Mouse (Mus musculus) C2C12 (cell line): ENCODE measurements around the gene Cxcl17. TPM values are rescaled to one million over a fixed set of nuclear protein-coding genes. Genes with fewer than 3 reads are reported as not detected.
A peak's percentile ranks its signal among the peaks of the same experiment; 100 is the strongest.
"Not testable (repeated sequence)": the region's sequence is repeated elsewhere in the genome, so short reads cannot be mapped to it uniquely, and the experiment has no call there.

ENCODE experiments used
- H3K27me3 ChIP-seq: one replicate; pipeline ENCODE4 v1.6.1; 2011; ENCODE audit not compliant: control insufficient read depth, insufficient read depth, insufficient read length
- H3K36me3 ChIP-seq: one replicate; pipeline ENCODE4 v1.6.1; 2011; ENCODE audit not compliant: control insufficient read depth, insufficient read depth
- H3K4me3 ChIP-seq: one replicate; pipeline ENCODE4 v1.5.1; 2011; ENCODE audit warnings: mild to moderate bottlenecking, control low read depth; ENCODE audit not compliant: poor library complexity, insufficient read depth, severe bottlenecking
- H3K79me2 ChIP-seq: one replicate; pipeline ENCODE4 v1.6.1; 2011; ENCODE audit not compliant: control insufficient read depth, insufficient read depth
- H3K79me3 ChIP-seq: one replicate; pipeline ENCODE4 v1.6.1; 2011; ENCODE audit warnings: low read depth, control low read depth
- H3ac ChIP-seq: one replicate; pipeline ENCODE3; 2011; ENCODE audit warnings: low read depth; ENCODE audit not compliant: control insufficient read depth, insufficient read length
- CEBPB ChIP-seq: IDR thresholded peaks from one replicate; pipeline ENCODE4 v1.6.1; 2011; ENCODE audit warnings: low read depth, mild to moderate bottlenecking, control low read depth, moderate library complexity
- CTCF ChIP-seq: IDR thresholded peaks from one replicate; pipeline ENCODE4 v1.5.1; 2011; ENCODE audit not compliant: control insufficient read depth, insufficient read depth, insufficient read length
- FOSL1 ChIP-seq: IDR thresholded peaks from one replicate; pipeline ENCODE4 v1.8.0; 2011; ENCODE audit warnings: mild to moderate bottlenecking, low read length; ENCODE audit not compliant: poor library complexity, insufficient read depth, severe bottlenecking
- MAX ChIP-seq: IDR thresholded peaks from one replicate; pipeline ENCODE4 v1.6.1; 2011; ENCODE audit warnings: mild to moderate bottlenecking, control low read depth
- MYOD1 ChIP-seq: IDR thresholded peaks from one replicate; pipeline ENCODE4 v1.6.1; 2011; ENCODE audit warnings: low read depth; ENCODE audit not compliant: control insufficient read depth, insufficient read length
- MYOG ChIP-seq: IDR thresholded peaks from one replicate; pipeline ENCODE4 v1.6.1; 2011; ENCODE audit not compliant: control insufficient read depth, insufficient read length; ENCODE audit errors: extremely low read depth
- USF1 ChIP-seq: IDR thresholded peaks from one replicate; pipeline ENCODE4 v1.6.1; 2011; ENCODE audit warnings: low read depth, mild to moderate bottlenecking, control low read depth, moderate library complexity
- polyA plus RNA-seq: library from polyadenylated mRNA; unstranded; fragments of >200 nt; fragmentation: generic; extraction: Trizol; gene quantifications from one replicate; pipeline ENCODE4 v1.2.1, GENCODE M21; 2012; ENCODE audit warnings: missing spikeins

Gene Cxcl17
- polyA plus RNA-seq, 1 experiment = not detected

GRCm38 (mm10) chr7:25433781-25434560, 21.3 kb upstream of the Cxcl17 start:
- TF ChIP-seq FOSL1 (no peak), MYOG (no peak), USF1 (no peak), CEBPB (no peak), MYOD1 (no peak)
- H3K79me3 ChIP-seq = no peaks in the 10 kb centered on the region
- no peaks in the 10 kb centered on the region for H3K36me3 ChIP-seq
- H3K4me3 ChIP-seq = no peak overlapping the region
- peaks cover 3% of the 10 kb centered on the region for H3K27me3 ChIP-seq
- H3K79me2 ChIP-seq = no peaks in the 10 kb centered on the region
- no peak overlapping the region for H3ac ChIP-seq

GRCm38 (mm10) chr7:25433007-25433541, 20.4 kb upstream of the Cxcl17 start:
- peaks cover 3% of the 10 kb centered on the region for H3K27me3 ChIP-seq
- H3K79me3 ChIP-seq = no peaks in the 10 kb centered on the region
- H3K79me2 ChIP-seq = no peaks in the 10 kb centered on the region
- TF ChIP-seq FOSL1 (no peak), CEBPB (no peak), MYOG (no peak), MAX (no peak), MYOD1 (no peak), CTCF (no peak), USF1 (no peak)
- H3K36me3 ChIP-seq = no peaks in the 10 kb centered on the region
- H3ac ChIP-seq = no peak overlapping the region
- H3K4me3 ChIP-seq = no peak overlapping the region

GRCm38 (mm10) chr7:25432381-25432780, 19.7 kb upstream of the Cxcl17 start:
- TF ChIP-seq MYOD1 (no peak), FOSL1 (no peak), MAX (no peak), CEBPB (no peak), CTCF (no peak), MYOG (no peak), USF1 (no peak)
- Histone ChIP-seq H3K79me2 (no peaks in the 10 kb centered on the region), H3K4me3 (no peak overlapping the region), H3K27me3 (peaks cover 3% of the 10 kb centered on the region), H3K36me3 (no peaks in the 10 kb centered on the region), H3K79me3 (no peaks in the 10 kb centered on the region), H3ac (no peak overlapping the region)

- H3K36me3 ChIP-seq = no peaks in the 10 kb centered on the region
- no peak overlapping the region for H3K4me3 ChIP-seq
- H3K79me2 ChIP-seq = no peaks in the 10 kb centered on the region
- TF ChIP-seq CEBPB (no peak), FOSL1 (no peak), MYOD1 (peak; percentile 61), CTCF (no peak), USF1 (no peak)
- H3ac ChIP-seq = no peak overlapping the region
- no peaks in the 10 kb centered on the region for H3K79me3 ChIP-seq
- H3K27me3 ChIP-seq = no peaks in the 10 kb centered on the region
Measured at GRCm38 (mm10) chr7:25429886-25430784, 17.4 kb upstream of the Cxcl17 start.

GRCm38 (mm10) chr7:25428321-25428720, 15.6 kb upstream of the Cxcl17 start:
- H3K36me3 ChIP-seq = no peaks in the 10 kb centered on the region
- no peak for TF ChIP-seq CEBPB
- no peaks in the 10 kb centered on the region for H3K79me3 ChIP-seq
- no peaks in the 10 kb centered on the region for H3K27me3 ChIP-seq
- no peak overlapping the region for H3ac ChIP-seq
- no peak overlapping the region for H3K4me3 ChIP-seq
- no peaks in the 10 kb centered on the region for H3K79me2 ChIP-seq

GRCm38 (mm10) chr7:25427144-25427543, 14.5 kb upstream of the Cxcl17 start:
- no peaks in the 10 kb centered on the region for H3K27me3 ChIP-seq
- H3K4me3 ChIP-seq = no peak overlapping the region
- no peak overlapping the region for H3ac ChIP-seq
- no peak for TF ChIP-seq USF1
- no peak for TF ChIP-seq CTCF
- no peak for TF ChIP-seq CEBPB
- TF ChIP-seq FOSL1 = no peak
- no peaks in the 10 kb centered on the region for H3K36me3 ChIP-seq
- H3K79me3 ChIP-seq = no peaks in the 10 kb centered on the region
- H3K79me2 ChIP-seq = no peaks in the 10 kb centered on the region

GRCm38 (mm10) chr7:25426380-25426779, 13.7 kb upstream of the Cxcl17 start:
- H3K79me3 ChIP-seq, H3K4me3 ChIP-seq, H3K79me2 ChIP-seq, H3K36me3 ChIP-seq, H3K27me3 ChIP-seq, H3ac ChIP-seq: not testable (repeated sequence)
